Mouse (Mus musculus): ENCODE results near the gene Stt3b. TPM values are rescaled to one million over a fixed set of nuclear protein-coding genes. Genes with fewer than 3 reads are reported as not detected.

Gene Stt3b
- polyA plus RNA-seq, 1 experiment from 2014 or later, result 88.4 TPM

DNA sequence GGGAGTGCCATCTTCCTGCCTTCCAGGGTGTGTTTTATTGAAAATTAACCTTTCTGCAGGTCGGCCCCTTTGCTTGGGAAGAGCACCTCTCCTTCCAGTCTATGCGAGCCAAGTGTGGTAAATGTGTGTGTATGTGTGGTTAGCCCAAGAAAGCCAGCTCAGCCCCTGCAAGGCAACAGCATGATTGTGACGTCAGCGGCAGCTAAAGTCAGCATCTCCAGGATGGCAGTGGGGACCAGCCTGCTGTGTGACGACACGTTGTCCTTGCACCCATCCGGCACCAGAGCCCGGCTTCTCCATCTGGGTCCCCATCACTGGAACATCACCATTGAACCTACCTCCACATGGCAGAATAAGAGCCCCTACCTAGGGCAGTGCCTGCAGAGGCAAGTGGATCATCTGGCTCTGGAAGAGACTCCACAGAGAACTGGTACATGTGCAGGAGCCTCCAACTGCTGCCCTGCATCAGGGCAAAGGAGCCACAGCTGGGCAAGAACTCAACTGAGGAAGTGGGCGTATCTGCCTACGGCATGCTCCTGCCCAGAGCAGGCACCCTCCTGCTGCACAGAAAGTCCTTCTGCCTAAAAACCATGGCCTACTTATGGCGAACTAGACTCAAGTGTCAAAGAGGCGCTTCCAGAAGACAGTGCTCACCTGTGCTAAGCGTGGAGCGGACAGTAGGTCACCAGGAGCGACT, 109.9 kb downstream of the Stt3b start:
- no peak overlapping the region for H3K4me2 ChIP-seq
- no peaks in the 10 kb centered on the region for H3K9me3 ChIP-seq
- peaks cover under 1% of the 10 kb centered on the region; the same call in 1 of the 2 replicates for H3K4me1 ChIP-seq (replicated peaks)
- H3K27me3 ChIP-seq, result no peaks in the 10 kb centered on the region
- no peak overlapping the region for H3K9ac ChIP-seq
- 94% methylated on average over 15 of the region's 15 CpGs for WGBS
- H3K36me3 ChIP-seq, result no peaks in the 10 kb centered on the region
- no peak overlapping the region for H3K4me3 ChIP-seq
- ATAC-seq (ENCODE audit: low FRiP score), result no peak
- no peak overlapping the region for H3K27ac ChIP-seq

DNA sequence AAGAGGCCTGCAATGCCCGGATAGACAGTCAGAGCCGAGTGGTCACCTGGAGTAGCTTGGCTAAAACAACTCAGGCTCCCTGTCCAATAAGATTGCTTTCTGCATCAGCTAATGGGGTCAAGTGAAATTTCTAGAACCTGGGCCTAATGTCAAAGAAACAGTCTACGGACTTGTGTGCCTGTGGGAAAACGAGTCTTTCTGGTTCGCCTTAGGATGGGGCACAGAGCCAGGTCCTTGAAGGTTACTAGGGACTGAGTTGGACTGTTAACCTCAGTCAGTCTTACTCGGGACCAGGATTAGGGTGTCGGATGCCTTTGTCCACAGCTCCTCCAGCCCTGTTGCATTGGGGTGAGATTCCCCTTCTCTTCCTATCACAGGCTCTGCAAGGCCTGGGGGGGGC, 113.1 kb downstream of the Stt3b start:
- no peaks in the 10 kb centered on the region for H3K27me3 ChIP-seq
- H3K4me2 ChIP-seq, result no peak overlapping the region
- no peaks in the 10 kb centered on the region for H3K36me3 ChIP-seq
- H3K27ac ChIP-seq, result no peak overlapping the region
- no peak overlapping the region for H3K4me3 ChIP-seq
- H3K4me1 ChIP-seq (replicated peaks), result no peaks in the 10 kb centered on the region
- no peaks in the 10 kb centered on the region for H3K9me3 ChIP-seq
- no peak overlapping the region for H3K9ac ChIP-seq
- ATAC-seq (ENCODE audit: low FRiP score), result no peak
- WGBS, result 77% methylated on average over 7 of the region's 7 CpGs

DNA sequence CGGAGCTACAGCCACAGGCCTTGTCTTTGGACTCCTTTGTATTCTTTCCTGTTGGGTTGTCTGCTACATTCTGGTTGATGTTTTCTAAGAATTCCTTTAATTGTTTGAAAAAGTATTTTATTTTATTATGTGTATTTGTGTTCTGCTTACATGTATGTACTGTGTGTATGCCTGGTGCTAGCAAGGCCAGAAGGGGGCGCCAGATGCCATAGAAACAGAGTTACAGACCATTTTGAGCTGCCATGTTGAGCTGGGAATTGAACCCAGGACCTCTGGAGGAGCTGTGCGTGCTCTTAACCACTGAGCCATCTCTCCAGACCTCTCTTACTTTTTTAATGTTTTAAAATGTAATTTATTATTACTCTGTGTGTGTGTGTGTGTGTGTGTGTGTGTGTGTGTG, 117.3 kb downstream of the Stt3b start:
- no peaks in the 10 kb centered on the region for H3K36me3 ChIP-seq
- H3K9me3 ChIP-seq, result no peaks in the 10 kb centered on the region
- WGBS, result 86% methylated on average over 3 of the region's 3 CpGs
- H3K4me1 ChIP-seq (replicated peaks), result no peaks in the 10 kb centered on the region
- H3K27me3 ChIP-seq, result no peaks in the 10 kb centered on the region
- no peak overlapping the region for H3K4me3 ChIP-seq
- no peak for ATAC-seq (ENCODE audit: low FRiP score)
- H3K4me2 ChIP-seq, result no peak overlapping the region
- no peak overlapping the region for H3K27ac ChIP-seq
- H3K9ac ChIP-seq, result no peak overlapping the region
